Mouse (Mus musculus) CH12.LX (cell line): ENCODE measurements around the gene Ift27.

Experiments used
- CTCF ChIP-seq, 2 experiments: IDR thresholded peaks in 1 of 2; conservative IDR thresholded peaks in 1 of 2; 2 replicates each; pipeline ENCODE4 v1.5.1; 2011 to 2012; ENCODE audit warnings: low read depth in 2 of 2, low read length in 2 of 2, improper control_type of control experiment in 1 of 2, inconsistent platforms in 1 of 2, mild to moderate bottlenecking in 1 of 2, moderate library complexity in 1 of 2
- E2F4 ChIP-seq: IDR thresholded peaks from 2 replicates; pipeline ENCODE4 v1.6.1; 2011; ENCODE audit warnings: low read depth, low read length, improper control_type of control experiment; ENCODE audit not compliant: insufficient replicate concordance
- EP300 ChIP-seq: IDR thresholded peaks from 2 replicates; pipeline ENCODE4 v1.6.1; 2011; ENCODE audit warnings: low read length, improper control_type of control experiment
- HCFC1 ChIP-seq: IDR thresholded peaks from 2 replicates; pipeline ENCODE4 v1.6.1; 2012; ENCODE audit warnings: low read depth, mild to moderate bottlenecking, inconsistent platforms, low read length, improper control_type of control experiment
- KAT2A ChIP-seq: IDR thresholded peaks from 2 replicates; pipeline ENCODE4 v1.6.1; 2012; ENCODE audit warnings: low read length, improper control_type of control experiment, inconsistent platforms; ENCODE audit not compliant: insufficient replicate concordance
- MYC ChIP-seq: IDR thresholded peaks from 2 replicates; pipeline ENCODE4 v1.6.1; 2011; ENCODE audit warnings: low read depth, mild to moderate bottlenecking, improper control_type of control experiment, low read length
- POLR2A ChIP-seq: IDR thresholded peaks from 2 replicates; pipeline ENCODE4 v1.6.1; 2011; ENCODE audit warnings: low read depth, mild to moderate bottlenecking, improper control_type of control experiment, low read length
- RAD21 ChIP-seq: IDR thresholded peaks from 2 replicates; pipeline ENCODE4 v1.6.1; 2011; ENCODE audit warnings: low read depth, mild to moderate bottlenecking, low read length, improper control_type of control experiment, moderate library complexity
- RCOR1 ChIP-seq: conservative IDR thresholded peaks from 2 replicates; pipeline ENCODE4 v1.6.1; 2012; ENCODE audit warnings: low read depth, mild to moderate bottlenecking, inconsistent platforms, low read length, improper control_type of control experiment
- SMC3 ChIP-seq: IDR thresholded peaks from 2 replicates; pipeline ENCODE4 v1.6.1; 2011; ENCODE audit warnings: low read depth, low read length, improper control_type of control experiment
- TCF12 ChIP-seq: IDR thresholded peaks from 2 replicates; pipeline ENCODE4 v1.6.1; 2014; ENCODE audit warnings: low read depth, mild to moderate bottlenecking, inconsistent platforms, low read length, improper control_type of control experiment
- USF1 ChIP-seq: IDR thresholded peaks from 2 replicates; pipeline ENCODE4 v1.6.1; 2014; ENCODE audit warnings: low read depth, mild to moderate bottlenecking, inconsistent platforms, low read length, improper control_type of control experiment
- ZKSCAN1 ChIP-seq: IDR thresholded peaks from 2 replicates; pipeline ENCODE4 v1.6.1; 2012; ENCODE audit warnings: low read depth, inconsistent platforms, low read length, improper control_type of control experiment, borderline replicate concordance
- ZNF384 ChIP-seq: IDR thresholded peaks from 2 replicates; pipeline ENCODE4 v1.6.1; 2012; ENCODE audit warnings: low read depth, low read length, improper control_type of control experiment, inconsistent platforms

DNA sequence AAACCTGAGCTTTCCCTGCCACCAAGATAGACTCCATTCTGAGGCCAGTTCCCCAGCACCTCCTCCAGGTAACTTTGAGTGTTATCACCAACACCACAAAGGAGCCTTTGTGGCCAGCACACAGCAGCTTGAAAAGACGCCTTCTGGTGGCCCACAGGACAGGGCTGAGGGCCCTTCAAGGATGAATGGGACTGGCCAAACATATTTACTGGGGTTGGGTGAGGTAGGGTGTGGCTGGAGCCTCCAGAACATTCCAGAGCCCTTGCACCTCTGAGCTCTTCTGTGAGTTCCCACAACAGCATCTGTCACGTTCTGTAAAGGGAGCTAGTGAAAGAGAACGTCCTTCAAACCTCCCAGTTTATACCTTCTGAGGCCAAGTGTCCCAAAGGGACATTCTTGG lies 5.9 kb upstream of the Ift27 start:
- TF ChIP-seq POLR2A (no peak), RAD21 (no peak), CTCF (conservative IDR thresholded peaks at IDR 0.05 in 1 of 2, IDR thresholded peaks at IDR 0.05 in 1 of 2; ENCODE audit: low read depth in 2 of 2, low read length in 2 of 2) (no peak), TCF12 (no peak), KAT2A (no peak), ZNF384 (no peak), EP300 (no peak), ZKSCAN1 (no peak), USF1 (no peak), E2F4 (no peak), HCFC1 (no peak), RCOR1 (no peak), SMC3 (no peak), MYC (no peak)
